Mouse (Mus musculus): ENCODE measurements around the gene Tmtc2. TPM values are rescaled to one million over a fixed set of nuclear protein-coding genes. Genes with fewer than 3 reads are reported as not detected.

Tmtc2 gene
- total RNA-seq, 2 experiments from 2014 or later: 3.3 to 3.8 TPM

GRCm38 (mm10) chr10:105507982-105508786, 66.1 kb downstream of the Tmtc2 start:
- intact Hi-C loops (cut with DNase I): no loop called here

GRCm38 (mm10) chr10:105506046-105506445, 68.2 kb downstream of the Tmtc2 start:
- no peak for DNase-seq (ENCODE audit: low spot score)
- intact Hi-C loops (cut with DNase I): no loop called here

More at GRCm38 (mm10) chr10:105507982-105508786, 66.1 kb downstream of the Tmtc2 start:
- DNase-seq (ENCODE audit: low spot score): no peak

- no peak for DNase-seq (ENCODE audit: low spot score)
- intact Hi-C loops (cut with DNase I): loop anchor here (5.0 kb wide), 1 partner anchor 68 kb away; the partner anchor contains the start of gene Tmtc2
Measured at GRCm38 (mm10) chr10:105504472-105504871, 69.8 kb downstream of the Tmtc2 start.

DNA sequence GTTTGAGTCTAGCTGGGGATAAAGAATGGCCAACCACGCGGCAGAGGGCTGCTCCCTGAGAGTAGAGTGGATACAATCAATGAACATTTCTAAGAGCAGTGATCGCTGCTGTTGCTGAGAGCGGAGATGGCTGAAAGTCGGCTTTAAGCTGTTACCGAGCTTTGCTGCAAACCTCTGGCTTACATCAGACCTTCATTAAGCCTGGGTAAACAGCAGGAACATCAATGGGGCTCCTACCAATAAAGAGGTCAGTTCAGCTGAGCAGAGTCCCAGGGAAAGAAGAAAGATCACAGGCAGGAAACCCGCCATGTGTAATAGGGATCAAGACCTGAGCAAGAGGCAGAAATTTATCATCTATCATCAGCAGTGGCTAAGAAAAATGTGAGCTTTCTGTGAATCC, 72.5 kb downstream of the Tmtc2 start:
- no peak for DNase-seq (ENCODE audit: low spot score)
- intact Hi-C loops (cut with DNase I): loop anchor here (5.0 kb wide), 1 partner anchor 71 kb away; the partner anchor contains the start of gene Tmtc2

DNA sequence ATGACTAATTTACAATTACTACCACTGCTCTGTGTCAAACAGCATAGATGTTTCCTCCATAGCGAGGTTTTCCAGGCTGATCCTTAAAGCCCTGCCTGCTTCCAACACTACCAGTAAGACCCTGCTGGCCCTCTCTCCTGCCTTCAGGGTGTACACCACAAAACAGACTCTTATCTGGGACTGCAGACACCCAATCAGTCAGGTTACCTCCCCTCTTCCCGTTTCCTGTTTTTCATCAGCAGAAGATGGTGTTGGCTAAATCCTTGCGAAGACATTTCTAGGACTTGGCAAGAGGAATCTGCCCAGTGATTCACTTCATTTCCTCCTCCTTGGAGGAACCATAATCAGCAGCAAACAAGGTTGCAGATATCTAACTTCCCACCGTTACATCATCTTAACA, 73.8 kb downstream of the Tmtc2 start:
- intact Hi-C loops (cut with DNase I): loop anchor here (5.0 kb wide), 1 partner anchor 72 kb away; the partner anchor contains the start of gene Tmtc2

GRCm38 (mm10) chr10:105495248-105495647, 79.0 kb downstream of the Tmtc2 start:
- intact Hi-C loops (cut with DNase I): no loop called here
- no peak for DNase-seq (ENCODE audit: low spot score)

More for the DNA sequence above, 73.8 kb downstream of the Tmtc2 start:
- DNase-seq (ENCODE audit: low spot score): peak; percentile 9

DNA sequence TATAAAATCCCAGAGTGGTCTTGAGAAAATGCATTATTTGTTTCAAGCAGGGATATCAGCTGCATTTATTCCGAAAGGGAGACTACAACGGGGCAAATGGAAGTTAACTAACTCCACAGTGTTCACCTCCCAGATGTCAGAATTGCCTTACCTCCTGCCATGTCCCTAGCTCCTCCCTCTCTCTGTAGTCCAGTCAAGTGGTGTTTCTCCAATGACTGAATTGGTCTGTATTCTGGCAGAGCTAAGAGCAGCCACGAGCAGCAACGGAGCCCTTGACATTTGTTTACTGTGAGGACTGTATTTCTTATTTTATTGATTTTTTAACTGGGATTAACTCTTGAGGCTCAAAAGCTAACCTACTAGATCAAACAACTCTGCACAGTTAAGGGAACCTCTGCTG, 81.8 kb downstream of the Tmtc2 start:
- intact Hi-C loops (cut with DNase I): no loop called here
- DNase-seq (ENCODE audit: low spot score): no peak

DNA sequence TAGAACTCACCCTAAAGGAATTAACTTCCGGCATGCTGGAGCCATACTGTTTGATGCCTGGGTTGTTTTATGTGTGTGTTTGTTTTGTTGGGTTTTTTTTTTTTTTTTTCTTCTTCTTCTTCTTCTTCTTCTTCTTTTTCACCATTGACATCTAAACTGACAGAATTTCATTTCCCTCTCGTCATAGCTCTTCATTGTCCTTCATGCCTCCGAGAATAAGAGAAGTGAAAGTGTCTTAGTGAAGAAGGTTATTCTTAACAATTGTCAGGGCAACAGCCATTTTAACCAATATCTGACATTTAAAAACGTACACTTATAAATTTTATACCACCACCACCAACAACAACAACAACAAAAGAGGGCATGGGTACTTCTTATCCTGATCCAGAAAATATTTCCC, 83.5 kb downstream of the Tmtc2 start:
- intact Hi-C loops (cut with DNase I): no loop called here
- DNase-seq (ENCODE audit: low spot score): no peak

DNA sequence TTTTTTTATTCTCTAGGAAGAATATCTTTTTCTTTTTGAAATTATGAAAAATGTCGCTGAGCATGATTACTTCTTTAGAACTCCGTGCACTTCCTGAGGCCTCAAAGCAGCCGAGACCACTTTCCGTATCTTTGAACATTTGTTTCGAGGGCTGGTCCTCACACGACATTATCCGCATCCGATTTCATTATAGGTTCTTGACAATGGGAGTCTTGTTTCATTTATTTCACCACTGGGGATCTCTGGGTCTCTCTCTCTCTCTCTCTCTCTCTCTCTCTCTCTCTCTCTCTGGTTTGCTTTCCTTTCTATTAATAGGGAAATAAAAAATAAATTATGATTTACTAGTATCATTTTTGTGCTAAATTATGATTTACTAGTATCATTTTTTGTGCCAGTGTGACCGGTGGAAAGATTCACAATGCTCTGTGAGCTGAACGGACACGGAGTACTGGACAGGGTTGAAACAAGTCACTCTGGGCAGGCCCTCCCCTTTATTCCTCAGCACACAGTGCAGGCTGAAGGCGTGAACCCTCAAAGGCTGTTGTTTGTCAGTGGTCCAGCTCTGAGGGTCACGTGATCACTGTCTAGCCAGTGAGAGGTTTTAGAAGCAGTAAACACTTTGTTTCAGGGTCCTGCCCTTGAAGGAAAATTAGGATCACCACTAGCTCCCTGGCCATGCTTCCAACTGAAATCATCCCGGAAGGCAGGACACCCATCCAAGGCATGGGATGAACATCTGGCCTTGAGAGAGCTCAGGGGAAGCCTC, 84.1 kb downstream of the Tmtc2 start:
- DNase-seq (ENCODE audit: low spot score): no peak
- intact Hi-C loops (cut with DNase I): no loop called here

DNA sequence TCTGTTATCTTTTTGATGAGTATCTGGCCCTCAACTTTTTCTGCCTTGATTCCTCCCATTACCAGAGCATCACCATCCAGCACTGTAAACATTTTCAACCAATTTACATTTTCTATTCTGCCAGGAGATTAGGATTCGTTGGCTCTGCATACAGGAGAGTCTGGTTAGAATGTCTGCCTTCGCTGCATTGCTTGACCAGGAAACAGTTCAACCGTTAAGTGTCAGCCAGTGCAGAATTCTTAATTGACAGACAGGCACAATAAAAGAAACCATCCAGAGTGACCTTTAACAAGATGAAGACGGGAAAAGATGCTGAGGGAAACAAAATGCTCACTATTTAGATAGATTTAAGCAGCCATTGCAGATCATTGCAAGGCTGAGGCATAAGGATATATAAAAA, 87.3 kb downstream of the Tmtc2 start:
- intact Hi-C loops (cut with DNase I): no loop called here

GRCm38 (mm10) chr10:105484355-105485094, 89.7 kb downstream of the Tmtc2 start:
- intact Hi-C loops (cut with DNase I): no loop called here
- DNase-seq (ENCODE audit: low spot score): no peak

More for the DNA sequence above, 87.3 kb downstream of the Tmtc2 start:
- no peak for DNase-seq (ENCODE audit: low spot score)

DNA sequence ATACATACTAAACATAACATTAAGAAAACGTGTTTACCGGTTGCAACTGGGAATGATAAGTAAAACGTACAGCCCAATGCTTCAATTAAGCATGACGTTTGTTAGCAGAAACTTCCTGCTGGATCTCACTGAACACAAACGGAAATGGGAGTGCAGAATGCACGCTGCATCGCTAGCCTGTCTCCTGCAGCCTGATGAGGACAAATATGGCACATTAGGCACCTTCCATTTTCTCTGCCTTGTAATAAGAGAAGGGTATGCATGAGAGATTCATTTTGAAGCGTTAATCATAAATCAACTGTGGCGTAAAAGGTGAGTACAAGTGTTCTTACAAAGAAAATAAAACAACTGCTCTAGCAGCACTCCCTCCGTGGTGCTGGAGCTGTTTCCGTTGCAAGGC, 94.5 kb downstream of the Tmtc2 start:
- intact Hi-C loops (cut with DNase I): no loop called here
- no peak for DNase-seq (ENCODE audit: low spot score)

GRCm38 (mm10) chr10:105477623-105478238, 96.5 kb downstream of the Tmtc2 start:
- intact Hi-C loops (cut with DNase I): no loop called here
- no peak for DNase-seq (ENCODE audit: low spot score)

DNA sequence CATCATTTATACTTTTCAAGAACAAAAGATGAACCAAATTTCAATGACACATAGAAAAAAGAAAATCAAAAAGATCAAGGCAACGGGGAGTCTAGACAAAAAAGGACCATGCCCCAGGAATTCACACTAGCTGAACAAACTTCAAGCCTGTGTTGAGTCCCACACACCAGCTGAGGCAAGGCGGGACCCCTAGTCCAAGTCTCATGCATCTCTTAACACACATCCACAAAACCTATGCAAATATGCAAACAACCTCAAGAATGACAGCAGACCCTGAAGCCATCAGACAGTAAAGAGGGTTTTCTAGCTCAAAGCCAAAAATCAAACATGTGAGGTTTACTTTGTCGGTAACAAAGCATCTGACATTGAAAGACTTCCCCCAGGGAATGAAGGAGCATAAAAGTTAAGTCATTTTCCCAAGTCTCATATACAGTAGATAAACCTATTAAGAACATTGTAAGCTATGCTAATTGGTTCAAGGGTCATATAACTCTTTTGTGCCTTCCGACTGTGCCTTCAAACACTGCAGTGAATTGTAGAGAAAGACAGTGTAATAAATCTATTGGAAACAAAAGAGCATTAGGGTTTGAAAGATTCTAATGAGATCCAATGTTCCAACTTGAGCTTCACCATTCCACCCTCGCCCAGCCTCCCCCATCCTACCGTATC, 100.0 kb downstream of the Tmtc2 start:
- no peak for DNase-seq (ENCODE audit: low spot score)
- intact Hi-C loops (cut with DNase I): no loop called here

GRCm38 (mm10) chr10:105464378-105464777, 109.9 kb downstream of the Tmtc2 start:
- no peak for DNase-seq (ENCODE audit: low spot score)
- intact Hi-C loops (cut with DNase I): no loop called here

- no peak for DNase-seq (ENCODE audit: low spot score)
- intact Hi-C loops (cut with DNase I): no loop called here
Measured at GRCm38 (mm10) chr10:105453441-105453840, 120.8 kb downstream of the Tmtc2 start.

GRCm38 (mm10) chr10:105447191-105447590, 127.1 kb downstream of the Tmtc2 start:
- DNase-seq (ENCODE audit: low spot score): no peak
- intact Hi-C loops (cut with DNase I): no loop called here

- intact Hi-C loops (cut with DNase I): no loop called here
- no peak for DNase-seq (ENCODE audit: low spot score)
Measured at GRCm38 (mm10) chr10:105444309-105444708, 129.9 kb downstream of the Tmtc2 start.

DNA sequence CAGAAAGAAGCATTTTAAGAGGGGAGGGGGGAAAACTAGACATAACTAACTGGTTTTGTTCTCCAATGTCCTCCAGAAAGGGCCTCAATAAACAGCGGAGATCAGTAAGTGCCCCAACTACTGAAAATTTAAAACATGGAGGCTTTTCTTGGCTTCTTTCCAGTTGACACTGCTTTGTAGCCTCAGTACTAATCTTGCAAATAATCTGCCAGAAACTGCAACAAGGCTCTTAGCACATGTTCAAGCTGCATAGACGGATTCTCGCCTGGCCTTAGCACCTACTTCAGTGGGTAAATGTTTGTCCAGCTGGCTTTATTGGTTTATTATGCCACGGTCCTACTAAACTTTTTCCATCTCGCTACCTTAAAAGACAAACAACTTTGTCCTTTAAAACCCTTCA, 139.4 kb downstream of the Tmtc2 start:
- DNase-seq (ENCODE audit: low spot score): no peak
- intact Hi-C loops (cut with DNase I): no loop called here

Data from heart, postnatal 25 days (tissue).